Mouse (Mus musculus) hindbrain, embryonic 12.5 days (tissue): ENCODE results near the gene Myo7a. TPM values are rescaled to one million over a fixed set of nuclear protein-coding genes. Genes with fewer than 3 reads are reported as not detected.

Experiments used
- ATAC-seq: fragments of 200-750 bp; cut with Nextera tagmentation; 2 replicates; pipeline ENCODE4 v1.8.0; 2017; ENCODE audit warnings: moderate TSS enrichment; ENCODE audit not compliant: low FRiP score
- H3K27ac ChIP-seq: fragments of 300-500 bp; sonication (generic); 2 replicates; pipeline ENCODE4 v1.5.1; 2016; ENCODE audit warnings: mild to moderate bottlenecking
- H3K27me3 ChIP-seq: fragments of 300-500 bp; sonication (generic); 2 replicates; pipeline ENCODE4 v1.6.1; 2016; ENCODE audit warnings: mild to moderate bottlenecking
- H3K36me3 ChIP-seq: fragments of 300-500 bp; sonication (generic); 2 replicates; pipeline ENCODE4 v1.6.1; 2016; ENCODE audit warnings: mild to moderate bottlenecking
- H3K4me1 ChIP-seq: fragments of 300-500 bp; sonication (generic); 2 replicates; pipeline ENCODE4 v1.6.1; 2016
- H3K4me2 ChIP-seq: fragments of 300-500 bp; sonication (generic); replicated peaks from 2 replicates; pipeline ENCODE4 v1.6.1; 2016; ENCODE audit warnings: mild to moderate bottlenecking
- H3K4me3 ChIP-seq: fragments of 300-500 bp; sonication (generic); 2 replicates; pipeline ENCODE4 v1.5.1; 2016; ENCODE audit warnings: mild to moderate bottlenecking
- H3K9ac ChIP-seq: fragments of 300-500 bp; sonication (generic); 2 replicates; pipeline ENCODE4 v1.6.1; 2016; ENCODE audit warnings: mild to moderate bottlenecking, moderate library complexity
- H3K9me3 ChIP-seq: fragments of 300-500 bp; sonication (generic); replicated peaks from 2 replicates; pipeline ENCODE4 v1.6.1; 2016; ENCODE audit warnings: mild to moderate bottlenecking
- WGBS: fragments of 180-500 bp; shearing (Covaris S2); methylation state at CpG from one replicate; pipeline ENCODE4 v1.1.7; 2016; 5-methylcytosine and 5-hydroxymethylcytosine counted together
- polyA plus RNA-seq: library from polyadenylated mRNA; unstranded; fragments of >200 nt; fragmentation: Nextera tagmentation; extraction: Ambion mirVana; gene quantifications from 2 replicates; pipeline ENCODE4 v1.2.1, GENCODE M21; 2016

Myo7a gene
- polyA plus RNA-seq, 1 experiment from 2014 or later, result 21.9 TPM

DNA sequence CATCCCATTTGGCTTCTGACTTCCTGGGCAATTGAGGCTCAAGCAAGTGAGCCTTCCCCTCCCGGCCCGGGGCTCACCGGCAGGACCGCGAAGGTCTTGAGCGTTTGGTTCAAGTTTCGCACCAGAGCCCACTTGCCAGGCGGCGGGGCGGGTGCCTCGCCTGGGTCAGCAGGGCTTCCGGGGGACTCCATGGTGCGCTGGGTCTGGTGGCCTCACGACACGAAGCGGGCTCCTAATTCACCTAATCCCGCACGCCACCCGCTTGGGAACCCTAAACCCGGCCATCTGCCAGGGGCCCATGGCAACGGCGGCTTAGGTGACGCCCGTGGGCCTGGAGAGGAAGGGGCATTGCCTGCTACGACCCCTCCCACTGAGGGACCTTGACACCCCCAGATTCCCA, 8.1 kb downstream of the Myo7a start:
- Histone ChIP-seq H3K36me3 (no peaks in the 10 kb centered on the region), H3K4me2 (peak overlapping the region; percentile 41), H3K9me3 (no peaks in the 10 kb centered on the region), H3K4me3 (peak overlapping the region; percentile 18), H3K9ac (0 out of 2 replicates have a peak overlapping the region, but pooled peaks have one; percentile 28), H3K4me1 (peaks cover 11% of the 10 kb centered on the region), H3K27me3 (peaks cover 30% of the 10 kb centered on the region), H3K27ac (no peak overlapping the region)
- ATAC-seq, result no peak
- WGBS, result 10% methylated on average over 25 of the region's 25 CpGs

DNA sequence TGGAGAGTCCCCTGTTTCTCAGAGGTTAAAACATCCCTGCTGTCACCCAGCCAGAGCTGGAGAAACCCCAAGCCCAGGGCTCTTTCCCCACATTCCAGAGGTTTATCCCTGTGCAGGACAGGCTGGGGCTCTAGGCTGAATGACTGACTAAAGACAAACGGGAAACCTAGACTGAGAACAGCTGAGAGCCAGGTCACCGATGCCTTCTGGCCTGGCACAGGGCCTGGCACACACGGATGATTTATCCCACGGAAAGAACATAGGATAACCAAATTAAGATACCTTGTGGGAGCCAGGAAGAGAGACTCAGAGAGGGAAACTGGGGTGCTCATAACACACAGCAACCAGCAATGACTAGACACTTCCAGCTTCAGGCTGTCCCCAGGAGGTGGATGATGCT, 9.6 kb downstream of the Myo7a start:
- H3K4me1 ChIP-seq, result peaks cover 11% of the 10 kb centered on the region
- H3K36me3 ChIP-seq, result no peaks in the 10 kb centered on the region
- no peak for ATAC-seq
- no peak overlapping the region for H3K4me2 ChIP-seq
- no peak overlapping the region for H3K9ac ChIP-seq
- WGBS, result 84% methylated on average over 4 of the region's 4 CpGs
- no peaks in the 10 kb centered on the region for H3K9me3 ChIP-seq
- H3K27ac ChIP-seq, result no peak overlapping the region
- H3K4me3 ChIP-seq, result no peak overlapping the region
- H3K27me3 ChIP-seq, result peaks cover 30% of the 10 kb centered on the region

DNA sequence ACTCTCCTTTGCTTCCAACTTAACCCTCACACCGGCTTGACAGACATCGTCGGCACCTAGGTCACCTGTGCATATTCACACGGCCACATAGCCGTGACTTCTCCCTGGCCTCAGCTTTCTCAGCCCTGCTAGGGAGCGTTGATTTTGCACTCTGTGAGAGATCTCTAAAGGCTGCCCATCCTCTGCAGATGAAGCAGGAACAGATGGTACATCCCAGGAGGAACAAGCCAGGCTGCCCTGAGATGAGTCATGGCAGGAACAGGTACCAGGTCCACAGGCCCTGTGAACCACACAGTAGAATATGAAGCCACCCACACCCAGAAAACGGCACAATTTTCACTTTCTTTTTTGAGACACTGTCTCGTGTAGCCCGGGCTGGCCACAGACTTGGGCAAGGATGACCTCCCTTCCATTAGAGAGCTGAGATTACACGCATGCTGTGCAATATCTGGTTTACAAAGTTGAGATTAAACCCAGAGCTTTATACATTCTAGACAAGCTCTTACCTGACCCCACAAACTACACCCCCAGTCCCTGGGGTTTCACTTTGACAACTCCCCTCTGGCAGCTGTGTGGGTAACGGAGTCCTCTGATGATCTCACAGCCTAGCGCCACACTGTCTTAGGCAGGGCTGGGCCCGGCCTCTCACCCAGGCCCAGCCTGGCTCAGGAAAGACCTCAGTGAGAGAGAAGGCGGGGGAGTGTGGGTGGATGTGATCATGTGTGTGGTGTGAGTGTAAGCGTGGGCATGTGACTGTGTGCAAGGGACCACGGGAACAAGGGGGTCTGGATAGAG, 10.5 kb downstream of the Myo7a start:
- 82% methylated on average over 16 of the region's 16 CpGs for WGBS
- no peak for ATAC-seq
- Histone ChIP-seq H3K4me2 (no peak overlapping the region), H3K27ac (no peak overlapping the region), H3K9me3 (no peaks in the 10 kb centered on the region), H3K4me3 (no peak overlapping the region), H3K27me3 (peaks cover 30% of the 10 kb centered on the region), H3K4me1 (peaks cover 11% of the 10 kb centered on the region), H3K36me3 (no peaks in the 10 kb centered on the region), H3K9ac (no peak overlapping the region)

DNA sequence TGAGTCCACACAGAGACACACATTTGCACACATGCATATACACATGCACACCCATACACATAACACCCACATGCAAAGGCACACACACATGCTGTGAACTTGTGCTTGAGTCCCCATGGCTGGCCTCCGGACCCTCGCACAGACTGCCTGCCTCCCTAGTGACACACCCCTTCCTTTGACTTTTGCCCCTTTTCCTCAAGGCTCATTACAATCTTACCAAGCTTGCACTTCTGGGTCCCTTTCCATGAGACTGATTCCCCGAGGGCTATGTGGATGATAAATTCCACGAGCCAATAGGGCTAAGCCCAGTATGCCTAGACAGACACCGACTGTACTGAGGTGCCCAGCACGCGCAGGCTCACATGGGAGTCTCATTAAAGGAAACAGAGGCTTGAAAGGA, 13.1 kb downstream of the Myo7a start:
- no peak overlapping the region for H3K27ac ChIP-seq
- WGBS, result 89% methylated on average over 7 of the region's 7 CpGs
- H3K27me3 ChIP-seq, result peaks cover 14% of the 10 kb centered on the region
- no peaks in the 10 kb centered on the region for H3K9me3 ChIP-seq
- no peak overlapping the region for H3K4me3 ChIP-seq
- peaks cover 19% of the 10 kb centered on the region for H3K4me1 ChIP-seq
- H3K4me2 ChIP-seq, result no peak overlapping the region
- no peak overlapping the region for H3K9ac ChIP-seq
- H3K36me3 ChIP-seq, result no peaks in the 10 kb centered on the region
- no peak for ATAC-seq

DNA sequence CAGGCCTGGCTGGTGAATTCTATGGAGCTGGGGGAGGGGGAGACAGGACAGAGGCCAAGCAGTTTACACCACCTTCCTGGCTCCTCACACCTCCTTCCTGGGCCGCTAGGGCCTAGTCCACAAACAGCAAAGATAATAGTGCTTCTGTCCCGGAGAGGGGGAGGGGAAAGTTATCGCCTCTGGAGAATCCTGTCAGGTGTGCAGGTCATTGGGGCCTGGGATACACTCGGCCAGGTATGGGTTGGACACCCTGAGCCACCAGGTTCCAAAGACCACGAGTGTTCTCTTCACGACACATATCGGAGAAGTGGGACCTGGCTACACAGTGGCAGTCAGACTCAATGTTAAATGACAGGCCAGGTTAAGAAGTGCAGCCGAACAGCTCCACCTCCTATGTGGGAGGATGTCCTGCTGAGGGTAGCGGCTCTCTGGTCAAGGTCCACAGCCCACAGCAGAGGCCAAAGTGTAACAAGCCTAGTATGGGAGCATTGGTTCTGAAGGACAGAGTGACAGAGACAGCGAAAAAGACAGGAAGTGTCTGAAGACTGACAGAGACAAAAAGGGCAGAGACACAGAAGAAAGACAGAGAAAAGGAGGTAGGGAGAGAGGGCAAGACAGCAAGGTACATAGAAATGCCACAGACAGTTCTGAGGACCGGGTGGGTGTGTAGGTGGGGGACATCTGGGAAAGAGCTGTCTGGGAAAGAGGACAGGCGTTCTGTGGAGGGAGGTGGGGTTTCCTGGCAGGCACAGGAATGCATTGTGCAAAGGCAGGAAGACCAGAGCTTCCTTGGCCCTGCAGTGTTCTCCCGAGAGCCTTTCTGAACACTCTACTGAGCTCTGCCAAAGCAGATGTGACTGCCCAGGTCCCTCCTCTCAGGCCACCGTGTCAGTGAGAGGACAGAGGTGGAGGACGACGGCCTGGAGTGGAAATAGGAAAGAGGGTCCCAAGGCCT, 14.6 kb downstream of the Myo7a start:
- Histone ChIP-seq H3K4me1 (peaks cover 13% of the 10 kb centered on the region), H3K9me3 (no peaks in the 10 kb centered on the region), H3K4me2 (no peak overlapping the region), H3K27me3 (peaks cover 4% of the 10 kb centered on the region; the same call in 1 of the 2 replicates), H3K4me3 (no peak overlapping the region), H3K27ac (no peak overlapping the region), H3K9ac (no peak overlapping the region; the same call in 1 of the 2 replicates), H3K36me3 (no peaks in the 10 kb centered on the region)
- ATAC-seq, result no peak
- 65% methylated on average over 16 of the region's 16 CpGs for WGBS

DNA sequence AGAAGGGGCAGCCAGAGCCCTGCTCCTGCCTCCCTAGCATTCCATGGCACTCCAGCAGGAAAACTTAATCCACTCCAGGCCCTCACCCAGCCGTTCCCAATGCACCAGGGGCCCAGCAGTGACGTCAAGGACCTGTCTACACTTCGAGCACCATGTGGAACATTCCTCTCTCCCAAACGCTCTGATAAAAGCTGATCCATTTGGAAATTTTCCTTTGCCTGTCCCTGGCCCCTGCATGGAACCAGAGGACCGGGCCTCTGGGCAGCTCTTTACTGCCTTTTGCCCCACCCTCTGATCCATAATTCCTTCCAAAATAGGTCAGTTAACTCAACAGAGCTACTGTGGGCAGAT, 15.4 kb downstream of the Myo7a start:
- WGBS, result 80% methylated on average over 5 of the region's 5 CpGs
- no peaks in the 10 kb centered on the region for H3K36me3 ChIP-seq
- H3K27me3 ChIP-seq, result 0 out of 2 replicates have a peak, but pooled peaks cover under 1% of the 10 kb centered on the region
- no peak overlapping the region for H3K9ac ChIP-seq
- H3K9me3 ChIP-seq, result no peaks in the 10 kb centered on the region
- H3K4me1 ChIP-seq, result peaks cover 13% of the 10 kb centered on the region
- H3K27ac ChIP-seq, result no peak overlapping the region
- H3K4me3 ChIP-seq, result no peak overlapping the region
- no peak for ATAC-seq
- no peak overlapping the region for H3K4me2 ChIP-seq

DNA sequence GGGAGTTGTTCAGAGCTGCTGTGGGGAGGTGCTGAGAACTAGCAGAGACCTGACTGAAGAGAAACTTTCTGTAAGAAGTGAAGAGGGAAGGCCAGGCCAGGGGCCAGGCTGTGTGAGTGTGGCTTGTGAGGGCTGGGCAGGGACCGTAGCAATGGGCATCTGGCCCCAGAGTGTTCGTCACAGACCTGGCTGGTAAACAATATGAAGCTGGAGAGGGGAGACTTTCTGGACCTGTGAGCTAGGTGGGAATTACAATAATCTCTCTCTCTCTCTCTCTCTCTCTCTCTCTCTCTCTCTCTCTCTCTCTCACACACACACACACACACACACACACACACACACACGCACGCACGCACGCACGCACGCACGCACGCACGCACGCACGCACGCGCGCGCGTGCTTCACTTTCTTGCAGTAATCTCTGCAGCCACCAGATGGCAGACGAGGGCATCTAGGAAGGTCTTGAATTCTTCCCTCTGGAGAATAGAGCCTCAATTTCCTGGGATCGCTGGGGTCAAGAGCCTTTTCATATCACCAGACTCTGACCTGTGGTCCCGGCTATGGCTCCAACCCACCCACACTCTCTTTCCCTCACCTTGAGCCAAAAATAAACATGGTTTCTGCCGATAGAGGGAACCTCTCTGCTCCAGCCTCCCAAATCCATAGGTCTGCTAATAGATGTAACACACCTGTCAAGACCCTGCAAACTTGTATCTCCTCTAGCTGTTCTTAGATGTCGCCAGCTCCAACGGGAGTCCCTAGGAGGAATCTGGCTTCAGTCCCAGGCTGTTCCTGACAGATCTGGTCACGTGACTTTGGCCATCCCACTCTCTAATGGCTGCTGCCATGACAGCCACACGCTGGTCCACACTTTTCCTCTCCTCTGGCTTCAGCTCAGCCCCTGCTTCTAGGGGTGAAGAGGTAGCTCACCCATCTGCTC, 16.1 kb downstream of the Myo7a start:
- ATAC-seq, result peak; percentile 66
- H3K4me3 ChIP-seq, result peak overlapping the region; percentile 28
- 15% methylated on average over 23 of the region's 26 CpGs for WGBS
- peak overlapping the region; percentile 53 for H3K4me2 ChIP-seq
- no peaks in the 10 kb centered on the region for H3K9me3 ChIP-seq
- H3K36me3 ChIP-seq, result no peaks in the 10 kb centered on the region
- H3K27ac ChIP-seq, result peak overlapping the region; percentile 55; the same call in 1 of the 2 replicates
- peaks cover 13% of the 10 kb centered on the region for H3K4me1 ChIP-seq
- no peaks in the 10 kb centered on the region for H3K27me3 ChIP-seq
- H3K9ac ChIP-seq, result no peak overlapping the region

DNA sequence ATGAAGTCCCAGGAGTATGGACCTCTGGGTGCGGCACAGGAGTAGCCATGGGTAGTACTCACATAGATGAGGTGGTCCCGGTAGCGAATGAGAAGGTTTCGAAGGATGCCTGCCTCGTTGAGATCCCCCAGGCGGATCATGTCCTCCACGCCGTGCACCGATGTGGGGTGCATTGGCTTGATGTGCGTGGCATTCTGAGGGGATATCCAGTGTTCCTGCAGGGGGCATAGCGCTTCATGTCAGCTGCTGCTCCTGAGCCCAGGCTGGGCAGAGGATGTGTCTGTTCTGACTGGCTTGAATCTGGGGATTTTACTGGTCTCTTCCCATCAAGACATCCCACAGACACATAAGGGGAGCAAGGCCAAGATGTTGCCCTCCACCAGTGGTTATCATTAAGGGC, 16.8 kb downstream of the Myo7a start:
- Histone ChIP-seq H3K4me1 (peaks cover 13% of the 10 kb centered on the region), H3K27me3 (no peaks in the 10 kb centered on the region), H3K9me3 (no peaks in the 10 kb centered on the region), H3K4me2 (peak overlapping the region; percentile 53; the same call in 1 of the 2 replicates), H3K36me3 (peaks cover 5% of the 10 kb centered on the region), H3K27ac (peak overlapping the region; percentile 55; the same call in 1 of the 2 replicates), H3K4me3 (no peak overlapping the region), H3K9ac (0 out of 2 replicates have a peak overlapping the region, but pooled peaks have one; percentile 39)
- 96% methylated on average over 11 of the region's 11 CpGs for WGBS
- ATAC-seq, result 0 out of 2 replicates have a peak, but pooled peaks have one; percentile 20

DNA sequence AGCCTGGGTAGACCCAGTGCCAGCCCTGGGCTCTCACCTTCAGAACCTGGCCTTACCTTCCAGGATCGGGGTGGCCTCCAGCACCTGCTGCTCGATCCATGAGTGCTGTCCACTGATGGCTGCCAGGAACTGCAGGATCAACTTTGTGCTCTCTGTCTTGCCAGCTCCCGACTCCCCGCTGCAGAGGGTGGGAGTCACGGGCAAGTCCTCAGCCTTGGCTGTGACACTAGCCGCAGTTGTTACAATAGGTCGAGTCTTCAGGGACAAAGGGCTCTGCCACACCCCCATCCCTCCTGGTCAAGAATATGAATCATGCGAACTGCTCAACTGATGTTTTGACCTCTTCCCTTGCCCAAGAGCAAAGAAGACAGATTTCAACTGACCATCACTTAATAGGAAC, 21.8 kb downstream of the Myo7a start:
- Histone ChIP-seq H3K9me3 (no peaks in the 10 kb centered on the region), H3K27ac (no peak overlapping the region), H3K4me1 (peaks cover 8% of the 10 kb centered on the region; the same call in 1 of the 2 replicates), H3K27me3 (no peaks in the 10 kb centered on the region), H3K4me3 (no peak overlapping the region), H3K4me2 (no peak overlapping the region), H3K36me3 (peaks cover 19% of the 10 kb centered on the region), H3K9ac (no peak overlapping the region)
- no peak for ATAC-seq
- 91% methylated on average over 8 of the region's 8 CpGs for WGBS

DNA sequence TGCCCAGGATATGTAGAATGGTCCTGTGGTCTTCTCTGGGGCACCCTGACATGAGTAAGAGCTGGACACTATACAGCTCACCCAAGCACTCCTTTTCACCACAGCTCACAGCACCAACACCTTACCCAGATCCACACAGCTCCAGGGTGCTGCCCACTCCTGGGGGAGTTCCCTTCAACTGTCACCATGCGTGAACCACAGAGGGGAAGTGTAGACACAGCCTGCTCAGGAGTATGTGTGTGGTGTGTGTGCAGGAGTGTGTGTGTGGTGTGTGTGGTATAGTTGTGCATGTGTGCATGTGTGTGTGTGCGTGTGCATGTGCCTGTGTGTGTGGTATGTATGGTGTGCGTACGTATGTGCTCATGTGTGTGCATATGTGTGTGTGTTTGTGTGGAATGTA, 23.5 kb downstream of the Myo7a start:
- Histone ChIP-seq H3K9me3 (no peaks in the 10 kb centered on the region), H3K27ac (no peak overlapping the region), H3K4me2 (no peak overlapping the region), H3K4me3 (no peak overlapping the region), H3K36me3 (peaks cover 22% of the 10 kb centered on the region), H3K27me3 (no peaks in the 10 kb centered on the region), H3K9ac (no peak overlapping the region), H3K4me1 (no peaks in the 10 kb centered on the region)
- no peak for ATAC-seq
- WGBS, result 97% methylated on average over 4 of the region's 4 CpGs

DNA sequence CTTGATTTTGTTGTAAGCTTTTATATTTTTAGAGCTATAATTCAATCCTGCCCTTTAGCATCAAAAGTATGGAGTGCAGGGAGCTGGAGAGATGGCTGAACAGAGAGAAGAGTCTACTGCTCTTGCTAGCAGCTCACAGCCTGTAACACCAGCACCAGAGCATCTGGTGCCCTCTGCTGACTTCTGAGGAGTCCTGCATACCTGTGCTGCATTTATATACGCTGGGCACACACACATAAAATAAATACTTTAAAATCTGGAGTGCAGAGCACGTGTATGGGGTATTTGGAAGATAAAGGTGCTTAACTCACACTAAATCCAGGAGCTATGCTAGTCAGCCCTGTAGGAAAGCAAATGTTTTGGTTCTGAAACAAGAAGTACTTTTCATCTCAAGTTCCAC, 33.0 kb downstream of the Myo7a start:
- Histone ChIP-seq H3K9ac (no peak overlapping the region), H3K27me3 (no peaks in the 10 kb centered on the region), H3K4me3 (no peak overlapping the region), H3K4me2 (no peak overlapping the region), H3K36me3 (no peaks in the 10 kb centered on the region), H3K27ac (no peak overlapping the region), H3K9me3 (no peaks in the 10 kb centered on the region), H3K4me1 (peaks cover 28% of the 10 kb centered on the region)
- 44% methylated on average over 2 of the region's 2 CpGs for WGBS
- ATAC-seq, result no peak
